Mouse (Mus musculus) adrenal gland, adult 2 months (tissue): ENCODE results near the gene Rpl24. TPM values are rescaled to one million over a fixed set of nuclear protein-coding genes. Genes with fewer than 3 reads are reported as not detected.
"Not testable (repeated sequence)": the region's sequence is repeated elsewhere in the genome, so short reads cannot be mapped to it uniquely, and the experiment has no call there.

Source experiments
- DNase-seq: peaks from one replicate; pipeline ENCODE4 v3.0.0; 2021
- long read RNA-seq: library from polyadenylated mRNA; stranded (forward); transcript quantifications from one replicate; pipeline ENCODE4 v2.0.0, GENCODE M21; 2021
- polyA plus RNA-seq: library from polyadenylated mRNA; depleted of rRNA; stranded (reverse); fragments of >200 nt; gene quantifications from 2 replicates; pipeline ENCODE4 v1.2.3, GENCODE M21; 2012; rRNA removed
- total RNA-seq, 2 experiments: library from RNA; stranded (reverse); gene quantifications; 2 replicates each; pipeline ENCODE4 v1.2.3; 2021

Gene Rpl24
- total RNA-seq, result 100 to 1,000 TPM; 706 to 786 TPM
- 10.3 and 11.0 TPM in 2 replicates for polyA plus RNA-seq
- long read RNA-seq, transcript Rpl24-204 (5 exons, 639 nt), result minor isoform, 14 of 287 reads
- long read RNA-seq, transcript Rpl24-201 (6 exons, 677 nt), result major isoform, 271 of 287 reads
- long read RNA-seq, partial matches to known transcripts, result 1 of 287 reads
- long read RNA-seq, other reads (novel, unspliced or antisense), result 1 of 287 reads

DNA sequence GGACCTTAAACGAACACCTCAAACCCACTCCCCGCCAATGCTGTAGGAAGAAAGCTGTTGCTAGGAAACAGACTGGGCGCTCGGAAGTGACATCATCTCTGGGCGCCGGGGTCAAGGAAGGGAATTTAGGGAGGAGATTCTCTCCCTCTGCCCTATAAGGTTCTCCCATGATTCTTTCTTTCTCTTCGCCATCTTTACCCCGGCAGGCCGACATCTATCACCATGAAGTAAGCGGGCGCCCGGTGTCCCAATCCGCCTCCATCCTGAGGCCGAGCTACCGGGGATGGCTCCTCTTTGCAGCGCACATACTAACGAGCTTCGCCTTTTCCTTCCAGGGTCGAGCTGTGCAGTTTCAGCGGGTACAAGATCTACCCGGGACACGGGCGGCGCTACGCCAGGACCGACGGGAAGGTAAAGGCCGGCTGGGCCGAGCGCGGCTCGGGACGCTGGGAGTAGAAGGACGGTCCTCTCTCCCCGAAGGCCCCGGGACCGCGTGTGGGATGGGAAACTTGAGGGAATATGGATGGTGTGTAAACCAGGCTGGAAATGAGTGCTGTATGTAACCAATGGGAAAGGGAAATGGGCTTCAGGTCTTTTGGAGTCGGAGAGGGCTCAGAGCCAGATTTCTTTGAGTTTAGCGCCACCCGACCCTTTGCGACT, at the start of gene Rpl24:
Rpl24 (plus strand) TSS at position 64 of the 660 bp plus-strand sequence.
- peak; percentile 95 for DNase-seq

DNA sequence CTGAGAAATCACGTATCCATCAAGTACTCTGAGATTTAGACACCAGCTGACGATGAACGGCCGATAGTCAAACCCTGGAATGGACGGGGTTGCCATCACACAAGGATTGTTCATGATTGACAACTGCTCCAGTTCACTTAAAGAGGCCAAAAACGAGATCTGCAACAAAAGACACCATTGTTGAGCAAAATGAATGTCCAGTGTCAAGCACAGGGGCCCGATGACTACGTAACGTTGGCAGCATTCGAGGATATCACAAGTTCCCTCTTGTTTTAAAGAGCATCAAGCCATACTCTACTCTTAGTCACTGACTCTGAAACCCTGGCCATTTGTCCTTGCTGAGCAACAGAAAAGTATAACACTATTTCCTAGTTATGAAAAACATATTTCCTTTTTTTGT, 44.0 kb upstream of the Rpl24 start:
- no peak for DNase-seq

DNA sequence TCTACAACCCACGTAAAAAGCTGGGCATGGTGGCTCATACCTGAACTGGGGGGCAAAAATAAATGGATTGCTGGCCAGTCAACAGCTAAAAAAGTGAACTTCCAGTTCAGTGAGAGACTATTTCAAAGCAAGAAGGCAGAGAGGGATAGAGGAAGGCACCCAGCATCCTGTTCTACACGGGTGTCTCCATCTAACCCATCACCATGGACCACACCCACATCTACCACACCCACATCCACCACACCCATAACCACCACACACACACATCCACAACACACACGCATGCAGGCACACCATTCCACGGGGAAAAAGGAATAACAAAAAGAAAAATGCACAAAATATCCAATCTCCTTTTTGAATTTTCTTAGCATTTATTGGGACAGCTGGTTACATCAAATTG, 42.1 kb upstream of the Rpl24 start:
- no peak for DNase-seq

DNA sequence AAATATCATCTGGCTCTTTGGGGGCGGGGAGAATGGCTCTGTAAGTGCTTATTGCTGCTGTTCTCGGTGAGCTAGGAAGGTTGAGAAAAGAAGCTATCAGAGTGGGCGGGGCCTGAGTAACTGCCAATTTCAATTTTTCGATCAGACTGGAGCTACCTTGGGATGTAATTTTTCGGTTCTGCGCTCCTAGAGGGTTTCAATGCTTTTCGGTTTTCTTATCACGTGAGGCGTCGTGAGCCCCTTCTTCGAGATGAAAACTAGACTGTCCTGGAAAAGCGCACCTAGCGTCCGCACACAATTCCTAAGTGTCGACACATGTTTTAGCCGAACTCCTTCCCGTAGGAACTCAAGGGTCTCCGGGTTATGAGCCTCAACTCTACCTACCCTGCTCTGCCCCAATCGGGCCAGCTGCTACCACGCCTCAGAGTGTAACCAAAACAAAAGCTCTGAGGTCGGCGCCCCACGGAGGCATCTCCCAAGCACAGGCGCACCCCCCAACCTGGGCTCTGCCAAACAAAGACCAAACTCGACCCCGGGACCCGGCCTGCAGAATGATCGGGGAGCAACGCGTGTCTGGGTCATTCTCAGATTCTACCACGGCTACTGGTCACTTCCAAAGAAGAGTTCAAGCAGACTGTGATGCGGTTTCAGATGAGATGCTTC, 32.3 kb upstream of the Rpl24 start:
- no peak for DNase-seq

DNA sequence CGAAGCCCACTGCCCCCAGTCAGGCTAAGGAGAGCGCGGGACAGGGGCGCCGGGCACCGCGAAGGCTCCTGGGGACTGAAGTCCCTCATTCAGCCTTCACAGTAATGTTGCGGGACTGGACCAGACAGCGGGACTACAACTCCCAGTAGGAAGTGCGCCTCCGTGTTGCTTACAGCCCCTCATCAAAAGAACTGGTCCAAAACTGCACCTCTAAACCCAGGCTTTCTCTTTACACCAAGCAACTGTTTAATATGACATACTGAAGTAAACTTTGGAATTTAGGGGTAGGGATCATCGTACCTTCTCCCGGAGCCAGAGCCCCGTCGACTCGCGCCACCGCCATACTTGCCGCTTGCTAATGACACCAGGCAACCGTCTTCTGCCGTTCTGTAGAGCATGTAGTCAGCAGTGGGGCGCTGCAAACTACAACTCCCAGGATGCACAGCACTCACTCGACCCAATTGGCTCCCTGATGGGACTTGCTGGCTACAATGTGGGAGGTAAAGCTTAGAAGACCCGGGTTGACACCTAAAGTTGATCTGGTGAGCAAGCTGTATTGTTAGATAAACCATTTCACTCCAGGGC, 31.5 kb upstream of the Rpl24 start, which contains the start of gene Cep97:
Cep97 (minus strand) TSS at position 403 of the 585 bp plus-strand sequence.
- DNase-seq, result peak; percentile 95

DNA sequence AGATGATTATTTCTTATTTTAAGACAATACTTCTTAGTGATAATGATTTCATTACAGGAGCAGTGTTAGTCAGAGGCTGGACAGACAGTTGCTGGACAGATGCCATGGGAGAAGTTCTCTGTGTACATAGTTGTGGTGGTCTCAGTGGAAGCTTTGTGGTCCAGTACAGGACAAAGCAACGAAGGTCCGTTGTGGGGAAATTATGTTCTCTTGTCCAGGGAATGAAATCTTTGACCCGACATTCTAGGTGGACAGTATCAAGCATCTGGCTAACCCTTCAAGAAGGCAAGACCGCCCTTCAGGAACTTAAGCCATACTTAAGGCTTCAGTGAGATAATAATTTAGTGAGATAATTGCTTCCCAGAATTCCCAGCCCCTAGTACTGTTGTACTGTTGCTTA, 27.3 kb upstream of the Rpl24 start:
- no peak for DNase-seq

DNA sequence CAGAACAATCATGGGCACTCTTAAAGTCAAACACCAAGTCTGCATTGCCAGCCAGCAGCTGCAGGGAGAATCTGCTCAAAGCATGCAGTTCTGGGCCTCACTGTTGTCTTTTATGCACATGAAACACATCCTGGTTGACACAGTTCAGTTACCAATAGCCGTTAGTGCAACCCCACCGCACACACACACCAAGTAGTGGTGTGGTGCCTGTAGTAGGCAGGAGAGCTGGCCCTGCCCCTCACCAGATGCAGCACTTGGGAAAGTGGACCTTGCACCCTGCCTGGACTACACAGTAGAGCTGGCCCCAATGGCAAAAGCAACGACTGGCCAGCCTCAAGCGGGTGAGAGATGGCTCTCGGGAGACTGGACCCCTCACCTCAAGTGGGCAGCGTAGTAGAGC, 26.4 kb upstream of the Rpl24 start:
- DNase-seq, result no peak

DNA sequence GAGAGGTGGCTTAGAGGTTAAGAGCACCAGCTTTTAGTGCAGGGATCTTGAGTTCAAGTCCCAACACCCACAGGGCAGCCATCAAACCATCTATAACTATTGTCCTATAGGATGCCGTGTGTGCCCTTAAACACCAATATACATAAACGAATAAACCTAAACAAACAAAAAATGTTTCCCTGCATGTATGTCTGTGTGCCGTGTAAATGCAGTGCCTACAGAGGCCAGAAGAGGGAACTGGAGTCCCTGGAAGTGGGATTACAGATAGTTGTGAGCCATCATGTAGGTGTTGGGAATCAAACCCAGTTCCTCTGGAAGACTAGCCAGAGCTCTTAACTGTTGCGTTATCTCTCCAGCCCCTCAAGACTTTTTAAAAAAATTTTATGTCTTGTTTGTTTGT, 25.3 kb upstream of the Rpl24 start:
- no peak for DNase-seq

DNA sequence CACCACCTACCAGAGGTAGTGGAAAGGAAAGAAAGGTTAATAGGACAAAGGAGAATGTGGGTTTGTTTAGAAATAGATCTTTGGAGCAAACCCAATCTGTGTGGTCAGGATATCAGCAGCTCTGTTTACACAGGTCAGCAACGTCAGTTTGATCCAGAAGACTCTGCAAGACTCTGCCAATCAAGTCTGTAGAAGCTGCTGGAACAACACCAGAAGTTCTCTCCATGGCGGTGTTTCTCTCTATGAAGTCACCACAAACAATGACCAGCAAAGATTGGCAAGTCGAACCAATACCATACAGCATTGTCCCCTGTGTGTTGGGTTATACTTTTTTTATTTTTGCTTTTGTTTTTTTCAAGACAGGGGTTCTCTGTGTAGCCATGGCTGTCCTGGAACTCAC, 18.8 kb upstream of the Rpl24 start:
- no peak for DNase-seq

DNA sequence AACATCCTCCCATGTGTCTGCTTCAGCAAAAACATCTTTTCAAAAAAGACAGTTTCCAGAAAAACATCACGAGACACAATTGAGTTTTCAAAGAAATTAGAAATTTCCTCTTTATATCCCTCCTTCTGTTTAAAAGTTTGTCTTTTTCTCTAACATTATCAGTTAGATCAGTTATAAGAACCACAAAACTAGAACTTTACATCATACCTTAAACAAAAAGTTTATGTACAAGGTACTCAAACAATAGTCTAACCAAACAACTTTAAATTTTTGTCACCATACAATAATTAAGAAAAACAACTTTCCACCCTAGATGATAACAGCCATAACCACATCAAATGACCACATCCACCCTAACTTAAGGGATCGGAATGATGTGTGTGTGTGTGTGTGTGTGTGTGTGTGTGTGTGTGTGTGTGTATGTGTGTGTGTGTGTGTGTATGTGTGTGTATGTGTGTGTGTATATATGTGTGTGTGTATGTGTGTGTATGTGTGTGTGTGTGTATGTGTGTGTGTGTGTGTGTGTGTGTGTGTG, 18.1 kb upstream of the Rpl24 start:
- DNase-seq, result not testable (repeated sequence)

DNA sequence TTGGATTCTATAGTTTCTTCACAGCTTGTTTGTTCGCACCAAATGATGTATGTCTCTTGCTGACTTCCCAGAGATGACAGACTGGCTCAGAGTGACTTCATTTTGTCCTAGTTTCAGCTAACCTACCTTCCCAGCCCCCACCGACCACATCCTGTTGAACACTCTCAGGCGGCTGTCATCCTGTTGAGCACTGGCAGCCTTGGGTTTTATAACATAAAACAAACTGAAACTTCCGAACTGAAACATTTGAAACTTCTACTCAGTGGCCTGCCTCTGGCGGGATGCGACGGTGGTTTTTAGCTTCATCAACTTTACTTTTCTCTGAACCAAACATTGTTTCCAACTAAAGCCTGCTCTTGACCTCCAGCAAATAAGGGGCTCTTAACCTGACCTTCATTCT, 17.1 kb upstream of the Rpl24 start:
- no peak for DNase-seq

DNA sequence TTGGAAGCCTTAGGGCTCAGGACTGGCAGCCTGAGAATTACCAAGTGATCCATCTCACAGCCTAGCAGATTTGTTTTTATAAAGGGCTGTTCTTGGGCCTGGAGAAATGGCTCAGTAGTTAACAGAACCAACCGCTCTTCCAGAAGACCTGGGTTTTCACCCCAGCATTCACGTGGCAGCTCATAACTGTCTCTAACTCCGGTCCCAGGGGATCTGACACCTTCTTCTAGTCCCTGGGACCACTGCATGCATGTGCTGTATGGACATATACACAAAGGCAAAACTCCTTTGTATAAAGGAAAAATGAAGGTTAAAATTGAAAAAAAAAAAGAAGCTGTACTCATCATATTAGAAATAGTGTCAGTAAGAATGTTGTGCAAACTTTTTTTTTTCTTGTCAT, 15.6 kb upstream of the Rpl24 start:
- no peak for DNase-seq

DNA sequence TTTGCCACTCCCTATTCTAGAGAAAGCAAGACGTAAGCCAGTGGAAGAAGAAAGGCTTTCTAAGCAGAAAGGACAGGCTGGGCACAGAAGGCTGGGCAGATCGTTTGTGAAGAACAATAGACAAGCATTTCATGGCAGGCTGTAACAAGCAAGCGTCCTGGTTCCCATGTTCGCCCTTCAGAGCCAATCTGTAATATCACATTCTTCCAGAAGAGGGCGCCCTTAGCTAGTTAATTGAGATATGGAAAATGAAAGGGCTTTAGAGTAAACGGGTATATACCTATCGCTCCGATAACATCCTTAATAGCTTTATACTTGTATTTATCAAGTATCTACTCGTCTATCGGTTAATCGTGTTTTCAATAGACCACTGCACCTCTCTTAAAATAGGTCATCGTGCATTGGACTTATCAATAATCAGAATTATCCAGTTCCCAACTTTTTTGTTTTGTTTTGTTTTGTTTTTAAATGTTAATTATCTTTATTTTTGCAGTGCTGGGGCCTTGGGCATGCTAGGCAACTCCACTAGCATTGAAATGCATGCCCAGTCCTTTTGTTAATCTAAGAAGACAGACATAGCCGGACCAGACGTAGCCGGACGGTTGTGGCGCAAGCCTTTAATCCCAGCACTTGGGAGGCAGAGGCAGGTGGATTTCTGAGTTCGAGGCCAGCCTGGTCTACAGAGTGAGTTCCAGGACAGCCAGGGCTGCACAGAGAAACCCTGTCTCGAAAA, 15.0 kb upstream of the Rpl24 start:
- DNase-seq, result peak; percentile 70

DNA sequence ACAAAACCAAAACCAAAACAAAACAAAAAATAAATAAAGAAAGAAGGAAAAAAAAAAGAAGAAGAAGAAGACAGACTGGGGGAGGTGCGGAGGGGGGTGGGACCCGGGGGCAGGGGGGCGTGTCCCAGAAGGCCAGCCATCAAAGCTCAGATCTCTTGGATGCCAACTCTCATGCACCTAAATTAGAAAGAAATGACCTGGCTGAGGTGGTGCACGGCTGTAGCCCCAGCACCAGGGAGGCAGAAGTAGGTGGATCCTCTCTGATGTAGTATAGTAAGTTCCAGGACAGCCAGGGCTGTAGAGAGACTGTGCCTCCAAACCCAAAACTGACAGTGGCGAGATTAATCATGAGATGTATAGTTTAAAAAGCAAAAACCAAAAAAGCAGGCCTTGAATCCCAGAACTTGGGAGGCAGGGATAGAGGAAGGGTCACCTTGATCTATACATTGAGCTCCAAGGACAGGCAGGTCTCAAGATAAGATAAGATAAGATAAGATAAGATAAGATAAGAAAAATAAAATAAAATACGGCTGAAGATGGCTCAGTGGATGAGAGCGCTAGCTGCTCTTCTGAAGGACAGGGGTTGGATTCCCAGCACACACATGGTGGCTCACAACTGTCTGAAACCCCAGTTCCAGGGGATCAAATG, 14.3 kb upstream of the Rpl24 start:
- DNase-seq, result no peak

DNA sequence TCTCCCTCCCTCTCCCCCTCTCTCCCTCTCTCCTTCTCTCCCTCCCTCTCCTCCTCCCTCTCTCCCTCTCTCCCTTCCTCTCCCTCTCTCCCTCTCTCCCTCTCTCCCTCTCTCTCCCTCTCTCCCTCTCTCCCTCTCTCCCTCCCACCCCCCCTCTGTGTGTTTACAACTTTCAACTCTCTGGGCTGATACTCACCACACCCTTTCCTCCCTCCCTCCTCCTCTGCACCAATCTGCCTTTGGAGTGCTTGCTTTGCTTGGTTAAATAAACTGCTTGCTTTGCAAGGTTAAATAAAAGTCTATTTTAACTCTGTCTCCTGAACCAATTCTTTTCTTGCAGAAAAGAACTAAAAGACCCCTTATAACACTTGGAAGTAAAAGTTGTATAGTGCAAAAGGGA, 13.3 kb upstream of the Rpl24 start:
- DNase-seq, result no peak

DNA sequence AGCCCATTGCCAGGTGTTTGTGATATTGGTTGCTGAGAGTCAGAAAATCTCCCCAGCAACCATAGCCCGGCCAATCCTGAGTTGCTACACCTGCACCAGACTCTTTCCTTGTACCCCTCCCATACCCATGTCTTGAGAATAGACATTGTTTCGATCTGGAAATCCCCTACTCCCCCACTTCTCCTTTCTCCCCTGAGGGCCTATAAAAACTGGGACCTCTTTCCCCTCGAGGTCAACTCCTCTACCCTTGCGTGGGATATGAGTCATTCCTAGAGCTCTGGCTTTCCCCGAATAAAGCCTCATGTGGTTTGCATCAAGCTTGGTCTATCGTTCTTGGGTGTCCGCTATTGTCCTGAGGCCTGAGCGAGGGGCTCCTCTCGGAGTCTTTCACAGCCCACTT, 11.9 kb upstream of the Rpl24 start:
- not testable (repeated sequence) for DNase-seq

DNA sequence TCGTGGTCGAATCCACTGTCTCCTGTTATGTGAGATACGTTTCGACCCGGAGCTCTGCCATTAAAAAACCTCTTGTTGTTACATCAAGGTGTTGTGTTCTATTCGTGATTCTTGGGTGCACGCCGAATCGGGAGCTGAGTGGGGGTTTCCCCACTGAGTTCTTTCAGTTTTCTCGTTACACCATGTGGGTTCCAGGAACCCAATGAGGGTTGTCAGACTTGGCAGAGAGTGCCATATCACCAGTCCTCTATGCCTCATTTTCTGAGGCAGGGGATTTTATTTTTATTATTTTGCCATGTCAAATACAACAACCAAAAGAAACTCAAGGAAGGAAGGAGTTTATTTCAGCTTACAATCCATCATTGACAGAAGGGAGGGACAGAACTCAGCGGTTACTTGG, 3.0 kb upstream of the Rpl24 start:
- not testable (repeated sequence) for DNase-seq

DNA sequence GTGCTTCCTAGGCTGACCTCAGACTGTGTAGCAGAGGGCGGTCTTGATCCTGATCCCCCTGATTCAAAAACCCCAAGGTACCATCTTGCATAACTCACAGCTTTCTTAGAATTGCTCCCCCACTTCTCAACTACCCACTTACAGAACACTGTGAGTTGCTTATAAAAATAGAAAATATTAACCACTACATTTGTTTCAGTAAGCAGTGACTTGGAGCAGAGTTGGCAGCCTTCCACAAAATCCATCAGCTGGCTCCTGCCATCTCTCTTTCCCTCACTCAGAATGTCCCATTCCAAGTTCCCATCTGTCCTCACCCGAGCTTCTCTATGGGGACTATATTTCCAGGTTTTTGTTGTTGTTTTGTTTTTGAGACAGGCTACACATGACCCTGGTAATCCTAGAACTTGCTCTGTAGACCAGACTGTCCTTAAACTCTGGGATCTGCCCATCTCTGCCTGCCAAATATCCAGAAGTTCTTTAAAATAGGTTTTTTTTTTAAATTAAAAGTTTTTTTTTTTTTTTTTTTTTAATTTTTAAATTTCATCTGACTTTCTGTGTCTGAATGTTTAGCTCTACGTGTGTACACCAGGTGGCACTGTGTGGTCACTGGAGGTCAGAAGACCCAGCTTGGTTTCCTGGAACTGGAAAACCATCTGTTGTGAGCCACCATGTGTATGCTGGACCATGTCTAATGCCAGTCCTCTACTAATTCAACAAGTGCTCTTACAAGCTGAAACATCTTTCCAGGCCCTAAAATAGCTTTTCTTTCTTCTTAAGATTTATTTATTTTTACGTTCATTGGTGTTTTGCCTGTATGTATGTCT, 1.7 kb upstream of the Rpl24 start:
- peak; percentile 34 for DNase-seq

DNA sequence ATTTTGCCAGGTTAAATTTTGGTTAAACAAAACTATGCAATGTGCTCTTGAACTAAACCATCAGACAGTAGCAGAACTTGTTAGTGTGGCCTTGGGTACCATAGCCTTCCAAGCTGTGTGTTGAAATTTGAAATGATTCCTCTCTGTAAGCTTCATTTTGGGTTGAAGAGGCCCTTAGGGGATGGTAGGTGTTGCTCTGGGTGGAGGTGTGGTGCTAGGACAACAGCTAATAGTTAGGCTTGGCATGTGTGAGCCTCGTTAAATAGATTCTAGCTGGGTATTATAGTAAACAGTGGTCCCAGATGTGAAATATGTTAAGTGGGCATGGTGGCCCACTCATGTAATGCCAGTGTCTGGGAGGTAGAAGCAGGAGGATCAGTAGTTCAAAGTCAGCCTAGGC, 1.1 kb downstream of the Rpl24 start:
- DNase-seq, result no peak

DNA sequence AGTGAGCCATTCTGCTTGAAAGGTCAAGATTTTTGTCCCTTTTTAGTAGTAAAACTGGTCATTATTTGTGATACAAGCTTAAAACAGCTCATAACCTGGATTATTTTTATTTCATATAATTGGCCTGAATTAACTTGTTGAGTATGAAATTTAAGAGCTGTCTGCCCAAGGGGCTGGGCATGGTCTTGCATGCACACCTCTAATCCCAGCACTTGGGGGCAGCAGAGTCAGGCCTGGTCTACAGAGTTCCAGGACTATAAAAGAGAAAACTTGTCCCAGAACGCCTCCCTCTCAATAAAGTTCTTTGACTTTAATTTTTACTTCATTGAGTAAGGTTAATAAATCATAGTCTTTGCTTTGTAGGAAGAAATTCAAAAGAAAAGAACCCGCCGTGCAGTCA, 3.1 kb downstream of the Rpl24 start:
- peak; percentile 45 for DNase-seq

DNA sequence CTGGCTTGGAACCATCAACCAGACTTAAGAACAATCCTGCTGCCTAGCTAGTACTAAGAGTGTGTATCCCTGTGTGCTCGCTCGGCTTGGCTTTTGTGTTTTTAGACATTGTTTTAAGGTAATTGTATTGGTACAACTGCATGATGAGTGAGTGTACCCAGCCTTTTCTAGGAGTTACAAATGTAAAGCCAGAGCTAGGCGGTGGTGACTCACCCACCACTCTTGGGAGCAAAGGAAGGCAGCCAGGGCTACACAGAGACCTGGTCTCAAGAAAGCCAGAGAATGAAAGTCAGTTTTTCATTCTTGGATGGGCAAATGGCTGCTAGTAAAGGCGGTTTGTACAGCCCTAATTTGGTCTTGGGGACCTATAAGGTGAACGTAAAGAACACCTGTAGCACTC, 4.3 kb downstream of the Rpl24 start:
- no peak for DNase-seq
